Mouse (Mus musculus): ENCODE results near the gene Asic4. TPM values are rescaled to one million over a fixed set of nuclear protein-coding genes. Genes with fewer than 3 reads are reported as not detected.

The Asic4 gene
- total and polyA plus RNA-seq, 3 experiments: not detected

GRCm38 (mm10) chr1:75422823-75423471 lies 27.3 kb upstream of the Asic4 start:
- no peak overlapping the region for H3K9ac ChIP-seq (ENCODE audit: low read depth, low read length)
- H3K79me2 ChIP-seq (replicated peaks; ENCODE audit: control insufficient read depth, insufficient read depth, low read length): no peaks in the 10 kb centered on the region
- no peaks in the 10 kb centered on the region for H3K36me3 ChIP-seq (ENCODE audit: control insufficient read depth, insufficient read depth, low read length)
- no peaks in the 10 kb centered on the region for H3K4me1 ChIP-seq (ENCODE audit: control insufficient read depth, insufficient read depth, low read length)
- TF ChIP-seq POLR2A (IDR thresholded peaks at IDR 0.05; ENCODE audit: insufficient read depth, low read depth, low read length) (no peak), CTCF (IDR thresholded peaks at IDR 0.05) (no peak), EP300 (IDR thresholded peaks at IDR 0.05; ENCODE audit: insufficient read depth, low read depth, low read length) (no peak)
- H3K27ac ChIP-seq: no peak overlapping the region
- intact Hi-C loops (cut with DNase I): no loop called here
- peak in 1 of 2 experiments; percentile 38 for DNase-seq
- no peak overlapping the region for H3K4me3 ChIP-seq
- WGBS: 19% methylated on average over 71 of the region's 71 CpGs
- H3K27me3 ChIP-seq (ENCODE audit: control insufficient read depth, insufficient read depth, low read length): no peaks in the 10 kb centered on the region

GRCm38 (mm10) chr1:75423780-75424390 lies 26.4 kb upstream of the Asic4 start:
- WGBS: 77% methylated on average over 11 of the region's 11 CpGs
- Histone ChIP-seq H3K9ac (ENCODE audit: low read depth, low read length) (no peak overlapping the region), H3K4me1 (ENCODE audit: control insufficient read depth, insufficient read depth, low read length) (no peaks in the 10 kb centered on the region), H3K27me3 (ENCODE audit: control insufficient read depth, insufficient read depth, low read length) (no peaks in the 10 kb centered on the region), H3K27ac (no peak overlapping the region), H3K36me3 (ENCODE audit: control insufficient read depth, insufficient read depth, low read length) (no peaks in the 10 kb centered on the region), H3K79me2 (replicated peaks; ENCODE audit: control insufficient read depth, insufficient read depth, low read length) (no peaks in the 10 kb centered on the region), H3K4me3 (no peak overlapping the region)
- TF ChIP-seq POLR2A (IDR thresholded peaks at IDR 0.05; ENCODE audit: insufficient read depth, low read depth, low read length) (no peak), CTCF (IDR thresholded peaks at IDR 0.05) (no peak), EP300 (IDR thresholded peaks at IDR 0.05; ENCODE audit: insufficient read depth, low read depth, low read length) (no peak)
- no peak for DNase-seq
- intact Hi-C loops (cut with DNase I): no loop called here

DNA sequence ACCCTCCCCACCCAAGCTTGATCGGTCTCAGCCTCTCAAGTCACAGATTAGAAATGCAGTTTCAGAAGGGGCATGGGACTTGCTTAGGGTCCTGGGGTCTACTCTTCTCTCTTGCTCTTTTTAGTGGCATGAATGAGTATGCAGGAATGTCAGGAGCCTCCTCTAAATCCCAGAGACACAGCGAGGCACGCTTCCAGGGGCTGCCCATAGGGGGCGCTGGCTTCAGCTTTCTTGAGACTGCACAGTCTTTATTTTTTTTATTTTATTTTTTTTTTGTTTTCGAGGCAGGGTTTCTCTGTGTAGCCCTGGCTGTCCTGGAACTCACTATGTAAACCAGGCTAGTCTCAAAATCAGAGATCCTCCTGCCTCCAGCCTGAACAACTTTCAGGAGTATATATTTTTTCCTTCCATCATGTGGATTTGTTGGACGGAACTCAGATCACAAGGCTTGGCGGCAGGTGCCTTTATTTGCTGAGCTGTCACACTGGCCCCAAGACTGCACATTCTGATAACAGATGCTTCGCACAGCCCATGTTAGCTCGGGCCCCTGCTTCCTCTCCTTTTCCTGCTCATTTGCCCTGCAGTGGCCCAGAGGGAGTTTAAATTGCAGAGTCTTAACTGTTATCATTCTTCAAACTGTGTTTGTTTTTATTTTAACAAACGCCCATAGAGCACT lies 24.3 kb upstream of the Asic4 start:
- no peaks in the 10 kb centered on the region for H3K27me3 ChIP-seq (ENCODE audit: control insufficient read depth, insufficient read depth, low read length)
- H3K36me3 ChIP-seq (ENCODE audit: control insufficient read depth, insufficient read depth, low read length): no peaks in the 10 kb centered on the region
- intact Hi-C loops (cut with DNase I): no loop called here
- 17% methylated on average over 10 of the region's 10 CpGs for WGBS
- peak in 1 of 2 experiments; percentile 61 for DNase-seq
- H3K4me1 ChIP-seq (ENCODE audit: control insufficient read depth, insufficient read depth, low read length): no peaks in the 10 kb centered on the region
- H3K79me2 ChIP-seq (replicated peaks; ENCODE audit: control insufficient read depth, insufficient read depth, low read length): no peaks in the 10 kb centered on the region
- no peak overlapping the region for H3K4me3 ChIP-seq
- H3K27ac ChIP-seq: no peak overlapping the region
- TF ChIP-seq POLR2A (IDR thresholded peaks at IDR 0.05; ENCODE audit: insufficient read depth, low read depth, low read length) (no peak), CTCF (IDR thresholded peaks at IDR 0.05) (peak; percentile 84), EP300 (IDR thresholded peaks at IDR 0.05; ENCODE audit: insufficient read depth, low read depth, low read length) (no peak)
- no peak overlapping the region for H3K9ac ChIP-seq (ENCODE audit: low read depth, low read length)

- intact Hi-C loops (cut with DNase I): loop anchor here (10.0 kb wide), 1 partner anchor 241 kb away; the partner anchor contains the start of genes Ankzf1 and Atg9a
- H3K4me1 ChIP-seq (ENCODE audit: control insufficient read depth, insufficient read depth, low read length): peaks cover 2% of the 10 kb centered on the region
- H3K79me2 ChIP-seq (replicated peaks; ENCODE audit: control insufficient read depth, insufficient read depth, low read length): no peaks in the 10 kb centered on the region
- peak; percentile 91 for TF ChIP-seq POLR2A (IDR thresholded peaks at IDR 0.05; ENCODE audit: insufficient read depth, low read depth, low read length)
- no peak for TF ChIP-seq EP300 (IDR thresholded peaks at IDR 0.05; ENCODE audit: insufficient read depth, low read depth, low read length)
- peak within 1 kb of the TSS; percentile 64 for H3K4me3 ChIP-seq
- no peaks in the 10 kb centered on the region for H3K27me3 ChIP-seq (ENCODE audit: control insufficient read depth, insufficient read depth, low read length)
- H3K27ac ChIP-seq: peak within 1 kb of the TSS; percentile 83
- H3K36me3 ChIP-seq (ENCODE audit: control insufficient read depth, insufficient read depth, low read length): no peaks in the 10 kb centered on the region
- DNase-seq: peak; percentile 85 to 87
- WGBS: 4% methylated on average over 28 of the region's 28 CpGs
- peak within 1 kb of the TSS; percentile 87 for H3K9ac ChIP-seq (ENCODE audit: low read depth, low read length)
Observed at GRCm38 (mm10) chr1:75435475-75436328, 14.5 kb upstream of the Asic4 start, which contains the start of gene Gmppa. TSS of gene Gmppa (plus strand) at chr1:75435930.

DNA sequence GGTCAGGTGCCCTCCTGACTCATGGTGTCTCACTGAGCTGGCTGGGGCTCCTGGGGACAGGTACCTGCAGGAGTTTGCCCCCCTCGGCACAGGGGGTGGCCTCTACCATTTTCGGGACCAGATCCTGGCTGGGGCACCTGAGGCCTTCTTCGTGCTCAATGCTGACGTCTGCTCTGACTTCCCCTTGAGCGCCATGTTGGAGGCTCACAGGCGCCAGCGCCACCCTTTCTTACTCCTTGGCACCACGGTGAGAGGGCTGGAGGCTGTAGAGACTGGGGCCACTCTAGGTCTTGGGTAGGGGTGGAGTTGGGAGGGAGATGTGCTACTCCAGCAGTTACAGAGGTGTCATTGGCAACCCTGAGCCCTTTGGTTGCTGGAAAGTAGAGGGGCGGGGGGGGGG lies 11.5 kb upstream of the Asic4 start:
- 89% methylated on average over 8 of the region's 9 CpGs for WGBS
- Histone ChIP-seq H3K79me2 (replicated peaks; ENCODE audit: control insufficient read depth, insufficient read depth, low read length) (no peaks in the 10 kb centered on the region), H3K36me3 (ENCODE audit: control insufficient read depth, insufficient read depth, low read length) (no peaks in the 10 kb centered on the region), H3K27ac (no peak overlapping the region), H3K4me3 (no peak overlapping the region), H3K4me1 (ENCODE audit: control insufficient read depth, insufficient read depth, low read length) (peaks cover 2% of the 10 kb centered on the region), H3K9ac (ENCODE audit: low read depth, low read length) (no peak overlapping the region), H3K27me3 (ENCODE audit: control insufficient read depth, insufficient read depth, low read length) (no peaks in the 10 kb centered on the region)
- no peak for DNase-seq
- TF ChIP-seq POLR2A (IDR thresholded peaks at IDR 0.05; ENCODE audit: insufficient read depth, low read depth, low read length) (no peak), CTCF (IDR thresholded peaks at IDR 0.05) (no peak), EP300 (IDR thresholded peaks at IDR 0.05; ENCODE audit: insufficient read depth, low read depth, low read length) (no peak)
- intact Hi-C loops (cut with DNase I): loop anchor here (10.0 kb wide), 1 partner anchor 244 kb away; the partner anchor contains the start of genes Ankzf1 and Atg9a

Measured in heart, adult 2 months (tissue).